Mouse (Mus musculus) kidney, embryonic 15.5 days (tissue): Measurements from ENCODE around the gene Carhsp1. TPM values are rescaled to one million over a fixed set of nuclear protein-coding genes. Genes with fewer than 3 reads are reported as not detected.
A peak's percentile ranks its signal among the peaks of the same experiment; 100 is the strongest.

Experiments used
- ATAC-seq: fragments of 200-750 bp; cut with Nextera tagmentation; replicated peaks from 2 replicates; pipeline ENCODE4 v1.8.0; 2017; ENCODE audit warnings: moderate TSS enrichment; ENCODE audit not compliant: low FRiP score
- H3K27ac ChIP-seq: fragments of 300-500 bp; sonication (generic); 2 replicates; pipeline ENCODE4 v1.5.1; 2015; ENCODE audit warnings: mild to moderate bottlenecking, inconsistent platforms
- H3K27me3 ChIP-seq: fragments of 300-500 bp; sonication (generic); 2 replicates; pipeline ENCODE4 v1.6.1; 2015; ENCODE audit warnings: inconsistent platforms
- H3K36me3 ChIP-seq: fragments of 300-500 bp; sonication (generic); 2 replicates; pipeline ENCODE4 v1.6.1; 2015; ENCODE audit warnings: inconsistent platforms
- H3K4me1 ChIP-seq: fragments of 300-500 bp; sonication (generic); 2 replicates; pipeline ENCODE4 v1.6.1; 2015; ENCODE audit warnings: inconsistent platforms
- H3K4me2 ChIP-seq: fragments of 300-500 bp; sonication (generic); 2 replicates; pipeline ENCODE4 v1.6.1; 2015; ENCODE audit warnings: moderate library complexity, mild to moderate bottlenecking, inconsistent platforms
- H3K4me3 ChIP-seq: fragments of 300-500 bp; sonication (generic); replicated peaks from 2 replicates; pipeline ENCODE4 v1.5.1; 2015; ENCODE audit warnings: mild to moderate bottlenecking, inconsistent platforms
- H3K9ac ChIP-seq: fragments of 300-500 bp; sonication (generic); 2 replicates; pipeline ENCODE4 v1.6.1; 2015; ENCODE audit warnings: mild to moderate bottlenecking, inconsistent platforms
- H3K9me3 ChIP-seq: fragments of 300-500 bp; sonication (generic); replicated peaks from 2 replicates; pipeline ENCODE4 v1.6.1; 2016; ENCODE audit warnings: inconsistent platforms
- WGBS: fragments of 180-500 bp; shearing (Covaris S2); methylation state at CpG from one replicate; pipeline ENCODE4 v1.1.7; 2015; ENCODE audit warnings: mixed read lengths; 5-methylcytosine and 5-hydroxymethylcytosine counted together
- polyA plus RNA-seq: library from polyadenylated mRNA; unstranded; fragments of >200 nt; fragmentation: Nextera tagmentation; extraction: Ambion mirVana; gene quantifications from 2 replicates; pipeline ENCODE4 v1.2.1, GENCODE M21; 2015

Gene Carhsp1
- polyA plus RNA-seq, 1 experiment from 2014 or later, result 80.8 TPM

DNA sequence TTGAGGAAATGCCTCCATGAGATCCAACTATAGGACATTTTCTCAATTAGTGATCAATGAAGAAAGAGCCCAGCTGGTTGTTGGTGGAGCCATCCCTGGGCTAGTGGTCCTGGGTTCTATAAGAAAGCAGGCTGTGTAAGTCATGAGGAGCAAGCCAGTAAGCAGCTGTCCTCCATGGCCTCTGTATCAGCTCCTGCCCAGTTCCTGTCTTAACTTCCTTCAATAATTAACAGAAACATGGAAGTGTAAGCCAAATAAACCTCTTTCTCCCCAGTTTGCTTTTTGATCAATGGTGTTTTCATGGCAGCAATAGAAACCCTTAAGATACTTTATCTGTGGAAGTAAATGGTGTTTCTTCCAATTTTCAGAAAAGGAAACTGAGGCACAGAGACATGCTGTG lies 856 bp upstream of the Carhsp1 start:
- Histone ChIP-seq H3K4me1 (peaks cover 49% of the 10 kb centered on the region), H3K9ac (no peak overlapping the region), H3K27me3 (peaks cover 10% of the 10 kb centered on the region), H3K27ac (no peak overlapping the region), H3K4me3 (peak overlapping the region; percentile 75; the same call in 1 of the 2 replicates), H3K36me3 (no peaks in the 10 kb centered on the region), H3K4me2 (peak overlapping the region; percentile 93), H3K9me3 (no peaks in the 10 kb centered on the region)
- no peak for ATAC-seq

- Histone ChIP-seq H3K4me1 (peaks cover 54% of the 10 kb centered on the region), H3K27me3 (peaks cover 10% of the 10 kb centered on the region), H3K36me3 (no peaks in the 10 kb centered on the region), H3K9me3 (no peaks in the 10 kb centered on the region), H3K27ac (no peak overlapping the region), H3K9ac (peak overlapping the region; percentile 33; the same call in 1 of the 2 replicates), H3K4me3 (peak overlapping the region; percentile 75), H3K4me2 (peak overlapping the region; percentile 93)
- no peak for ATAC-seq
- WGBS, result under 1% methylated on average over 18 of the region's 18 CpGs
Observed at GRCm38 (mm10) chr16:8672350-8672687, 364 bp upstream of the Carhsp1 start.

GRCm38 (mm10) chr16:8670041-8671035 lies 1.6 kb downstream of the Carhsp1 start:
- 12% methylated on average over 14 of the region's 15 CpGs for WGBS
- no peak for ATAC-seq
- H3K9me3 ChIP-seq, result no peaks in the 10 kb centered on the region
- peaks cover 71% of the 10 kb centered on the region for H3K4me1 ChIP-seq
- no peaks in the 10 kb centered on the region for H3K36me3 ChIP-seq
- H3K27ac ChIP-seq, result no peak overlapping the region; the same call in 1 of the 2 replicates
- peak overlapping the region; percentile 62 for H3K9ac ChIP-seq
- H3K4me3 ChIP-seq, result peak overlapping the region; percentile 75
- H3K4me2 ChIP-seq, result peak overlapping the region; percentile 93
- peaks cover 10% of the 10 kb centered on the region for H3K27me3 ChIP-seq

- Histone ChIP-seq H3K4me3 (0 out of 2 replicates have a peak overlapping the region, but pooled peaks have one; percentile 75), H3K27ac (no peak overlapping the region)
- WGBS, result 69% methylated on average over 5 of the region's 5 CpGs
Observed at GRCm38 (mm10) chr16:8669432-8669831, 2.5 kb downstream of the Carhsp1 start.

DNA sequence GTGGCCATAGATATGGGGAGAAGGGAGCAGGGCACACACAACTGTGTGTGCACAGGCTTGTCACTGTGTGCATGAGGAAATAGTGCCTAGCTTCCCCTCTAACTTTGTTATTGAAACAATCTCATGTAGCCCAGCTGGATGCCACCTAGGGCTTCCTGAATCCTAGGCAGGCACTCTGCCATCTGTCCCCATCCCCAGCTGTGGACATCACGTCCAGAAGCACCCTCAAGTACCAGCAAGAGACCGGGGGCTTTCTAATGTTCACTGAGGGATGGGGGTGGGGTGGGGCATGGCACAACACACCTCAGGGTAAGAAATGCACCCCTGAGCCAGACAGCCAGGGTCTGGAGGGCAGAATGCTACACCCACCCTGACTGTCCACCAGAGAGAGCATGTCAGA lies 3.6 kb downstream of the Carhsp1 start:
- Histone ChIP-seq H3K9me3 (no peaks in the 10 kb centered on the region), H3K4me2 (no peak overlapping the region), H3K4me3 (no peak overlapping the region), H3K36me3 (peaks cover 3% of the 10 kb centered on the region; the same call in 1 of the 2 replicates), H3K9ac (no peak overlapping the region), H3K27me3 (peaks cover 8% of the 10 kb centered on the region), H3K4me1 (peaks cover 80% of the 10 kb centered on the region), H3K27ac (no peak overlapping the region)
- ATAC-seq, result no peak
- WGBS, result 87% methylated on average over 2 of the region's 2 CpGs

More at GRCm38 (mm10) chr16:8669432-8669831, 2.5 kb downstream of the Carhsp1 start:
- no peaks in the 10 kb centered on the region for H3K36me3 ChIP-seq
- H3K9me3 ChIP-seq, result no peaks in the 10 kb centered on the region
- ATAC-seq, result no peak
- H3K4me2 ChIP-seq, result peak overlapping the region; percentile 93
- H3K27me3 ChIP-seq, result peaks cover 10% of the 10 kb centered on the region
- H3K4me1 ChIP-seq, result peaks cover 73% of the 10 kb centered on the region
- H3K9ac ChIP-seq, result 0 out of 2 replicates have a peak overlapping the region, but pooled peaks have one; percentile 31

DNA sequence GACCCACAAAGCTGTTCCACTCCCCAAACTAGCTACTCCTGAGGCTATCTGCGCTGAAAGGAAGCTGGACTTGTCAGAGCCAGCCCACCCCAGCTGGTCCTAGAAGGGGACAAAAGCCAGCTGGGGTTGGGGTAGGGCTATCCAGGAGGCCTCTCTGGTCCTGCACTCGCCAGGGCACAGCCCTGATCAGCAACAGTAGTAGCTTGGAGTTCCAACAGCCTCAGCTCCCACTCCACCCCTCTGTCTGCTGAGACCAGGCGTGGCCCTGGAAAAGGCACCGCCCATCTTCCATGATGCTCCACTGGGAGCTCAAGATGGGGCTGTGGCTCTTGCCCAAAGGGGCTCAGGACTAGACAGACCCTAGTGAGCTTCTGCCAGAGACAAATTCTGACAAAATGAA lies 4.1 kb downstream of the Carhsp1 start:
- 68% methylated on average over 4 of the region's 4 CpGs for WGBS
- Histone ChIP-seq H3K9me3 (no peaks in the 10 kb centered on the region), H3K36me3 (peaks cover 8% of the 10 kb centered on the region), H3K4me2 (no peak overlapping the region), H3K27me3 (peaks cover 3% of the 10 kb centered on the region; the same call in 1 of the 2 replicates), H3K4me3 (no peak overlapping the region), H3K27ac (no peak overlapping the region), H3K4me1 (peaks cover 79% of the 10 kb centered on the region), H3K9ac (no peak overlapping the region)
- no peak for ATAC-seq

DNA sequence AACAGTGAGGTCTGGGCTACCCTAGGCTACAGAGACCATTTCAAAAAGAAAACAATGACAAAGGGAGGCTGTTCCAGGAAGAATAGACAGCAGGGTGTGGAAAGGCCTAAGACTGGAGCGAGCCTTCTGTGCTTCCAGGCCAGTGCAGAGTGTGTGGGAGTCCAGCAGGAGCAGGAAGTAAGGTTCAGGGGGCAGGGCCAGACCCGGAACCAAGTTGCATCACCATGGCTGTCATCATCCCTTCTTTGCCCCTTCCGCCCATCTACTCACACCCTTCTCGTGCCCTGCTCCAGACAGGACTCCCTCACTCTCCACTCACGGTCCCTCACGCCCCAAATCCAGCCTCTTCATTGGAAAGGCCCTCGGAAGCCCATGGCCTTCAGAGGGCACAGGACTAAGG lies 4.7 kb downstream of the Carhsp1 start:
- Histone ChIP-seq H3K9ac (no peak overlapping the region), H3K9me3 (no peaks in the 10 kb centered on the region), H3K4me2 (peak overlapping the region; percentile 19), H3K4me3 (no peak overlapping the region), H3K36me3 (peaks cover 13% of the 10 kb centered on the region), H3K27ac (no peak overlapping the region), H3K27me3 (no peaks in the 10 kb centered on the region), H3K4me1 (peaks cover 74% of the 10 kb centered on the region)
- 62% methylated on average over 7 of the region's 7 CpGs for WGBS
- ATAC-seq, result no peak

DNA sequence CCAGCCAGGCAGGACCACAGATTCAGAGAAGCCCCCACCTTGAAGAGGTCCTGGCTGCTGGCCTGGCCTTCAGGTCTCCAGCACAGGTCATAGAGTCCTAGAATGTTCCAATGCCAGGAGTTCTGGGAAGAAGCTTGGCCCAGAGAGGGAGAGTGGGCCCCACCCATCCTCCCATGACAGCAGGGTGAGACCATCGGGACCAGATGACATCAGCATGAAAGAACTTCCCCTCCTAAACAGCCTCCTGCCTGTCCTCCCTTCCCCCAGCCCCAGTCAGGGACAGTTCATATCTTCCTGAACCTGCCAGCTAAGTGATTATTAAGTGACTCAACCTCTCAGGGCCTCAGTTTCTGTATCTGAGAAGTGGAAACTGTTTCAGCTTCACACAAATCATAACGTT lies 5.5 kb downstream of the Carhsp1 start:
- WGBS, result 46% methylated on average over 2 of the region's 2 CpGs
- 0 out of 2 replicates have a peak overlapping the region, but pooled peaks have one; percentile 23 for H3K9ac ChIP-seq
- H3K4me2 ChIP-seq, result no peak overlapping the region
- H3K4me1 ChIP-seq, result peaks cover 69% of the 10 kb centered on the region
- peaks cover 21% of the 10 kb centered on the region for H3K36me3 ChIP-seq
- H3K27ac ChIP-seq, result peak overlapping the region; percentile 22; the same call in 1 of the 2 replicates
- H3K27me3 ChIP-seq, result no peaks in the 10 kb centered on the region
- no peak overlapping the region for H3K4me3 ChIP-seq
- H3K9me3 ChIP-seq, result no peaks in the 10 kb centered on the region
- no peak for ATAC-seq

DNA sequence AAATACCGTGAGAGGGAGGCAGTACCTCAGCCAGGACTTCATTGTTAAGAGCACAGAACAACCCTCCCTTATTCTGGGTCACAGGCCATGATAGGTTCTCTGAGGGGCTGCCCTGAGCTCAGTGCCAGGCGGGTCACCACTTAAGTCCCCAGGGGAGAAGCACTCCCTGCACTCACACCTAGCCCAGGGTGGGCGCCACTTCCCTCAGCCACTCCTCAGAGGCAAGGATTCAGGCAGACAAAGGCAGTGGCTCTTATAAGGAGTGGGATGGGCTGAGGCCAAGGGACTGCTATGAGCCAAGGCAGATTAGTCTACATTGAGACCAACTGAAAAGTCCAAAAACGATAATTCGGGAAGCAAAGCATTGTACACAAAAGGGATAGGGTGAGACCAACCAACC lies 6.6 kb downstream of the Carhsp1 start:
- Histone ChIP-seq H3K27me3 (no peaks in the 10 kb centered on the region), H3K9me3 (no peaks in the 10 kb centered on the region), H3K27ac (no peak overlapping the region), H3K9ac (no peak overlapping the region), H3K4me2 (no peak overlapping the region), H3K4me1 (peaks cover 59% of the 10 kb centered on the region), H3K4me3 (no peak overlapping the region), H3K36me3 (peaks cover 28% of the 10 kb centered on the region)
- no peak for ATAC-seq
- 78% methylated on average over 5 of the region's 5 CpGs for WGBS

DNA sequence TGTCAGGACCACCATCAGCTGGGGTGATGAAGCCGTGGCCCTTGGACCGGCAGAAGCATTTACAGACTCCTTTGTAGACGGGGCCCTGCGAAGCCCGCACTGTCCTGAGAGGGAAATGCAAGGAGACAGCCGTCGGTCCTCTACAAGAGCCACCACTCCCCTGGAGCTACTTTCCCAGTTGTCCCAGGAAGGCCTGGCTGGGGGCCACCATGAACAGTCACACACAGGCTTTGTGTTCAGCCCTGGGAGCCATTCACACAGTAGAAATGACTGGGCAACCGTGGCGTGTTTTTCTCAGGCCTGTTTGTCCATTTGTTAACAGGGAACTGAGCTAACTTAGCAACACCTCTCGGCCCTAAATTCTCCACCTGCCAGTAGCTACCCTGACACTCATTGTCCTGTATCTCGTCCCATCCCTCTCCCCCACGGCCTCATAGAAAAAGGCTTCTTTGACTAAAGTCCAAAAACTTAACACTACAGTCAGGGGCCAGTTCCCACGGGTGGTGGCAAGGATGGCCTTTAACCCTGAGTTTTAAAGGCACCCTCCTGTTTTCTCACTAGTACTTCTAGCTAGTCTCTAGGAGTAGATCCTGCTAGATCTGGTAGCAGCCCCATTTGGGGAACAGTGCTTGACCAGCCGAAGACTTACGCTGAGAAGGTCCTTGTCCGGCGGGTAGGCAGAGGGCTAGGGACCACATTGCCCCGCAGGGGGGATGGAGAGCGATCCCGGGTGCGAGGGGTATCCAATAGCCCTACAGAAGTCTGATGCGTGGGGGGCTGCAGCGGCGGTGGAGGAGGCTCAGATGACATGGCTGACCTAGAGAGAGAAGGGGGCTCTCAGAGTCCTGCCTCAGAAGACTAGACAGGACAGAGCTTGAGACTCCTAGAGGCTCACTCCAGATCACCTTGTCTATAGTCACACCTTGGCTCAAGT lies 8.1 kb downstream of the Carhsp1 start:
- Histone ChIP-seq H3K27me3 (no peaks in the 10 kb centered on the region), H3K4me2 (no peak overlapping the region), H3K27ac (0 out of 2 replicates have a peak overlapping the region, but pooled peaks have one; percentile 32), H3K9me3 (no peaks in the 10 kb centered on the region), H3K36me3 (peaks cover 43% of the 10 kb centered on the region), H3K4me3 (no peak overlapping the region), H3K4me1 (peaks cover 44% of the 10 kb centered on the region), H3K9ac (no peak overlapping the region)
- 69% methylated on average over 24 of the region's 24 CpGs for WGBS
- ATAC-seq, result no peak

GRCm38 (mm10) chr16:8663022-8663421 lies 8.9 kb downstream of the Carhsp1 start:
- 59% methylated on average over 2 of the region's 2 CpGs for WGBS
- Histone ChIP-seq H3K36me3 (peaks cover 52% of the 10 kb centered on the region), H3K4me3 (no peak overlapping the region), H3K4me1 (peaks cover 36% of the 10 kb centered on the region), H3K9ac (no peak overlapping the region), H3K27me3 (no peaks in the 10 kb centered on the region), H3K27ac (0 out of 2 replicates have a peak overlapping the region, but pooled peaks have one; percentile 32), H3K9me3 (no peaks in the 10 kb centered on the region), H3K4me2 (no peak overlapping the region)
- ATAC-seq, result no peak
